Mouse (Mus musculus): ENCODE measurements at regions not wholly inside any gene's neighbourhood (a gene's known extent, or its start where the extent isn't known, plus 50 kb on each side); places are given as distances from the start of the nearest gene placed in this dataset.

GRCm38 (mm10) chr1:76392536-76392935, 846.5 kb downstream of the Slc4a3 start:
- no peak for DNase-seq

- DNase-seq, result no peak
Observed at GRCm38 (mm10) chr1:76394038-76394437, 848.0 kb downstream of the Slc4a3 start.

GRCm38 (mm10) chr1:76402854-76403253, 856.8 kb downstream of the Slc4a3 start:
- DNase-seq, result no peak

GRCm38 (mm10) chr1:76404003-76404402, 857.9 kb downstream of the Slc4a3 start:
- no peak for DNase-seq

GRCm38 (mm10) chr1:76410813-76411212, 864.7 kb downstream of the Slc4a3 start:
- no peak for DNase-seq

- no peak for DNase-seq
Observed at GRCm38 (mm10) chr1:76420525-76420924, 874.5 kb downstream of the Slc4a3 start.

DNA sequence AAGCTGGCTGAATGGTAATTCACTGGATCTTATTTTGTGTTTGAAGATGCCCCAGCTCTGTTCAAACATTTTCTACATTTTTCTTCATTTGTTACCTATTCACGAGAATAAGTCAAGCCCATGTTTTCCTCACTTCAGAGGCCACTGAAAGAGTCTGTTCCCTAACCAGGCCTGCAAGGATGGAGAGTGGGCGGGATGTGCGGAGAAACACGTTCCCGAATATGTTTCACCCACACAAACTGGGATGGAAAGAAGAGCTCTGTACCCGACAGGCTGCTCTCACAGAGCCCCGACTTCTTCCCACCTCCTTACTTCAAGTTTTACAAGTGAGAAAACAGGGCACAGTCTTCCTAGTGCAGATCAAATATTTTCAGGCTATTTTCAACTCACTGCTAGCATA, 881.4 kb downstream of the Slc4a3 start:
- no peak for DNase-seq

GRCm38 (mm10) chr1:76430041-76430610, 884.1 kb downstream of the Slc4a3 start:
- DNase-seq, result no peak

GRCm38 (mm10) chr1:76433481-76433941, 887.4 kb downstream of the Slc4a3 start:
- no peak for DNase-seq

- peak; percentile 41 to 47 for DNase-seq
Observed at GRCm38 (mm10) chr1:76450539-76451214, 904.6 kb downstream of the Slc4a3 start.

- DNase-seq, result no peak
Observed at GRCm38 (mm10) chr1:76453160-76453710, 907.2 kb downstream of the Slc4a3 start.

DNA sequence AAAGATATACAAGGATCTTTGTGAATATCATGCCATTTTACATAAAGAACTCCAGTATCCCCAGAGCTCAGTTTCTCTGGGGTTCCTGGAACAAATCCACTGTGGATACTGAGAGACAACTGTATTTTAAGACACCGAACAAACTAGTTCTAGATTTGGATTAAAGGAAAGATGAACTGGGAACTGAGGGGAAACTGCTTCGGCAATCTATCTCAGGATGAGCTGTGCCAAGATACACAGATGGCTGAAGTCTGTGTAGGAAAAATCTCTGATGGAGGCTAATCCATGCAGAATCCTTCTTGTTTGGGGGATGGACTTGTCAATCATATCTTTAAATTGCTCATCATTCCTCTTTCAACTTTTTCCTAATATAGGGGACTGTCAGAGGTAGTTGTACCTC, 920.5 kb downstream of the Slc4a3 start:
- no peak for DNase-seq

DNA sequence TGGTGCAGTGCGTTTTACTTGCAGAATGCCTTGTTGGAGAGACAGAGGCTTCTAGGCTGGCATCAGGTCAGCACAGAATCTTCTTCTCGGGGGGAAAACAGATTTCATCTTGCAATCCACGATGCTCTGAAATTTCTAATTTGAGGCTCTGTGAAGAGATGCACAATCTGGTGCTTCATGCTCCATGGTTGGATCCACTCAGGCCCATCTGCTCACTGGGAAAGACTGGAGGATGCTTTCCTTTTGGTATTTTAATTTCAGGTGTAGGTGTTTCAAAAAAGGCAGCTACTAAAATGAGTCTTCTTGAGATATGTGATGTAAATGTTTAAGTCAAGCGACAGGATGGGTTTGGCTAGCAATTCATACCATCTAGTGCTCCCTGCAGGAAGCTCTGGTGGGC, 938.1 kb downstream of the Slc4a3 start:
- DNase-seq, result no peak

- no peak for DNase-seq
Observed at GRCm38 (mm10) chr1:76487481-76487880, 941.4 kb downstream of the Slc4a3 start.

DNA sequence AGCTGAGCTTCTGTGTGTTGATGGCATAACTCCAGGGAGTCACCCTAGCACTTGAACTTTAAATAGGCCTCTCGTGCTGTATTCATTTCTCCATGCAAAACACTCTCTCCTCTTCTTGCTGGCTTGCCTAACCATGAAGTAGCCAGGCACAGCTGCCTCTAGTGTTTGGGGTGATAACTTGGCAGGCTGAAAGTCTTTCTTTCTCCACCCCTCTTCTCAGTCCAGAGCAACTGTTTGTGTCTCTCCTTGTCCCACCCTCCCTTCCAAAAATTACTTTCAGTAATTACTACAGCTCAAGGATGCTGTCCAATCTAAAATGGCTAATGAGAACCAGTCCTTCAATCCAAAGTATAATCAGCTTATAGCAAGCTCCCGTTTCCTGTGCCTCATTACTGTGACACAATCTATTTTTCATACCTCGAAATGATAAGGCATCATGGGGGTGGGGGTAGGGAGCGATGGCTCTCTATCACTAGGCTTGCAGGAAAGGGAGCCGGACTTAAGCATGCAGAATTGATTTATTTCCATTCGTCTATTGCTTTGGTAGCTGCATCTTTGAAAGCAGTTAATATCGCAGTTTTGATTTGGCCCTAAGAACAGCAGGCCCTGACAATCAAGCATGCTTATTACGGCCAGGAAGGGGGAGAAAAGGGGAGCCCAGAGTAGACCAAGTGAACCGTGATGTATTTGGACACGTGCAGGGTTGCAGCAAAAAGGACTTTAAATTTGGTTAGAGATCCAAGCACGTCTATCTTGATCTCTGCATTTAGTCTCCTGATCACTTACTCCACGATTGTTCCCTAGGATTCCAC, 943.8 kb downstream of the Slc4a3 start:
- DNase-seq, result no peak

GRCm38 (mm10) chr1:76490719-76491118, 944.7 kb downstream of the Slc4a3 start:
- DNase-seq, result no peak

GRCm38 (mm10) chr1:76491187-76491586, 945.1 kb downstream of the Slc4a3 start:
- no peak for DNase-seq

- DNase-seq, result no peak
Observed at GRCm38 (mm10) chr1:76505150-76505549, 959.1 kb downstream of the Slc4a3 start.

GRCm38 (mm10) chr1:76508821-76509220, 962.8 kb downstream of the Slc4a3 start:
- DNase-seq, result no peak

DNA sequence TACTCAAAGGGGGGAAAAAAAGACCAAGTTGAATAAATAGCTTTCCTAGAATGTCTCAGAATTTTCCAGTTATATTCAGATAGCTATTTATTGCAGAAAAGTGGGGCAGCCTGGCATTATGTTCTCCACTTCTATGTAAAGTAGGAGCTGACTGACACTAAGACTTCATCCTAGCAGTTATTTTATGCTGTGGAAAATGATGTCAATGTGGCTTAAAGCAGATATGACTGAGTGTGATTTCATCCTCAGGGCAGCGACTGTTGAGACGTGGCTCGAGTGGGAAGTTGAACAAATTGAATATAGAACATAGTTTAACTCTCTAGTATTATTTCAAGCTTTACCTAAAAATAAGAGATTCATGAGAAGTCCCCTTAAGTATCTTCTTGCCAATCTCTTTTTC, 963.4 kb downstream of the Slc4a3 start:
- no peak for DNase-seq

DNA sequence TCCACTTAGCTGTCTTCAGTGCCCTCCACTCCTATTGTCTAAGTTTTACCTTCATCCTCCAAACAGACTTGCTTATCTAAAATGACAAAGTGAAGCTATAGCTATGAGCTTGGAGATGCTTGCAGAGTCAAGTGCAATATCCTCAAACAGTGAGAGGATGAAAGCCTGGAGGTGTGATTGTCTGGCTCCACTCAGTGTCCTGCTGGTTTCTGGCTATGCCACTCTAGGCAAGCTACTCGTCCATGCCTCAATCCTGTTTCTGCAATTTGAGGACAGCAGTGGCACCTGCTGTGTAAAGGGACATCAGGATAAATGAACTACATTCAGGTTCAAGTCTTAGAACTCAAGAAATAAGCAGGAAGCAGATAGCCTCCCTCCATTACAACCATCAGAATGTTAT, 966.1 kb downstream of the Slc4a3 start:
- peak; percentile 32 to 34 for DNase-seq

GRCm38 (mm10) chr1:76513490-76513889, 967.4 kb downstream of the Slc4a3 start:
- no peak for DNase-seq

- DNase-seq, result no peak
Observed at GRCm38 (mm10) chr1:76529531-76529930, 983.5 kb downstream of the Slc4a3 start.

- DNase-seq, result no peak
Observed at GRCm38 (mm10) chr1:76530342-76530741, 984.3 kb downstream of the Slc4a3 start.
